Mouse (Mus musculus): ENCODE measurements around the gene Camkmt. TPM values are rescaled to one million over a fixed set of nuclear protein-coding genes. Genes with fewer than 3 reads are reported as not detected.

Camkmt gene
- polyA plus RNA-seq, 1 experiment from 2014 or later, result 19.3 TPM

GRCm38 (mm10) chr17:85096396-85096795 is 6.0 kb downstream of the Camkmt start:
- Histone ChIP-seq H3K4me1 (peaks cover 2% of the 10 kb centered on the region), H3K36me3 (peaks cover 22% of the 10 kb centered on the region), H3K27me3 (no peaks in the 10 kb centered on the region), H3K9ac (replicated peaks) (no peak overlapping the region), H3K27ac (replicated peaks) (no peak overlapping the region), H3K4me2 (replicated peaks) (no peak overlapping the region), H3K9me3 (0 out of 2 replicates have a peak, but pooled peaks cover 6% of the 10 kb centered on the region), H3K4me3 (no peak overlapping the region)
- ATAC-seq (replicated peaks), result no peak
- WGBS, result 95% methylated on average over 3 of the region's 3 CpGs

- ATAC-seq (replicated peaks), result no peak
- 90% methylated on average over 7 of the region's 7 CpGs for WGBS
- no peak overlapping the region for H3K4me3 ChIP-seq
- no peak overlapping the region for H3K9ac ChIP-seq (replicated peaks)
- H3K27ac ChIP-seq (replicated peaks), result no peak overlapping the region
- H3K27me3 ChIP-seq, result no peaks in the 10 kb centered on the region
- no peak overlapping the region for H3K4me2 ChIP-seq (replicated peaks)
- H3K4me1 ChIP-seq, result no peaks in the 10 kb centered on the region
- peaks cover 22% of the 10 kb centered on the region for H3K36me3 ChIP-seq
- H3K9me3 ChIP-seq, result 0 out of 2 replicates have a peak, but pooled peaks cover 6% of the 10 kb centered on the region
These were observed 8.4 kb downstream of the Camkmt start for GRCm38 (mm10) chr17:85098677-85099323.

- no peak for ATAC-seq (replicated peaks)
- Histone ChIP-seq H3K27me3 (no peaks in the 10 kb centered on the region), H3K4me2 (replicated peaks) (no peak overlapping the region), H3K9ac (replicated peaks) (no peak overlapping the region), H3K27ac (replicated peaks) (no peak overlapping the region), H3K36me3 (peaks cover 22% of the 10 kb centered on the region), H3K4me3 (no peak overlapping the region), H3K4me1 (no peaks in the 10 kb centered on the region), H3K9me3 (0 out of 2 replicates have a peak, but pooled peaks cover 6% of the 10 kb centered on the region)
- 91% methylated on average over 3 of the region's 3 CpGs for WGBS
These were observed 9.9 kb downstream of the Camkmt start for GRCm38 (mm10) chr17:85100232-85100631.

- Histone ChIP-seq H3K4me3 (no peak overlapping the region), H3K36me3 (peaks cover 22% of the 10 kb centered on the region), H3K27ac (replicated peaks) (no peak overlapping the region), H3K27me3 (no peaks in the 10 kb centered on the region), H3K4me2 (replicated peaks) (no peak overlapping the region), H3K4me1 (no peaks in the 10 kb centered on the region), H3K9ac (replicated peaks) (no peak overlapping the region), H3K9me3 (0 out of 2 replicates have a peak, but pooled peaks cover 6% of the 10 kb centered on the region)
- 86% methylated on average over 7 of the region's 7 CpGs for WGBS
- ATAC-seq (replicated peaks), result no peak
These were observed 11.4 kb downstream of the Camkmt start for GRCm38 (mm10) chr17:85101751-85102150.

- ATAC-seq (replicated peaks), result no peak
These were observed 13.0 kb downstream of the Camkmt start for GRCm38 (mm10) chr17:85103310-85103709.

GRCm38 (mm10) chr17:85110640-85111039 is 20.3 kb downstream of the Camkmt start:
- no peaks in the 10 kb centered on the region for H3K36me3 ChIP-seq
- H3K9me3 ChIP-seq, result no peaks in the 10 kb centered on the region
- no peak for ATAC-seq (replicated peaks)
- no peaks in the 10 kb centered on the region for H3K4me1 ChIP-seq
- H3K27ac ChIP-seq (replicated peaks), result no peak overlapping the region
- no peak overlapping the region for H3K9ac ChIP-seq (replicated peaks)
- no peaks in the 10 kb centered on the region for H3K27me3 ChIP-seq
- no peak overlapping the region for H3K4me3 ChIP-seq
- 100% methylated on average over 1 of the region's 1 CpGs for WGBS
- H3K4me2 ChIP-seq (replicated peaks), result no peak overlapping the region

More at GRCm38 (mm10) chr17:85103310-85103709, 13.0 kb downstream of the Camkmt start:
- no peaks in the 10 kb centered on the region for H3K4me1 ChIP-seq
- H3K27ac ChIP-seq (replicated peaks), result no peak overlapping the region
- 78% methylated on average over 2 of the region's 2 CpGs for WGBS
- H3K36me3 ChIP-seq, result peaks cover 10% of the 10 kb centered on the region
- no peaks in the 10 kb centered on the region for H3K27me3 ChIP-seq
- 0 out of 2 replicates have a peak, but pooled peaks cover 6% of the 10 kb centered on the region for H3K9me3 ChIP-seq
- H3K4me2 ChIP-seq (replicated peaks), result no peak overlapping the region
- H3K4me3 ChIP-seq, result no peak overlapping the region
- no peak overlapping the region for H3K9ac ChIP-seq (replicated peaks)

- no peak for ATAC-seq (replicated peaks)
- WGBS, result 80% methylated on average over 8 of the region's 8 CpGs
- no peaks in the 10 kb centered on the region for H3K4me1 ChIP-seq
- H3K9me3 ChIP-seq, result no peaks in the 10 kb centered on the region
- no peaks in the 10 kb centered on the region for H3K36me3 ChIP-seq
- H3K4me2 ChIP-seq (replicated peaks), result no peak overlapping the region
- no peak overlapping the region for H3K27ac ChIP-seq (replicated peaks)
- no peaks in the 10 kb centered on the region for H3K27me3 ChIP-seq
- H3K4me3 ChIP-seq, result no peak overlapping the region
- no peak overlapping the region for H3K9ac ChIP-seq (replicated peaks)
These were observed 23.1 kb downstream of the Camkmt start for GRCm38 (mm10) chr17:85113441-85113840.

GRCm38 (mm10) chr17:85116643-85117042 is 26.3 kb downstream of the Camkmt start:
- Histone ChIP-seq H3K9ac (replicated peaks) (no peak overlapping the region), H3K36me3 (no peaks in the 10 kb centered on the region), H3K27ac (replicated peaks) (no peak overlapping the region), H3K4me3 (no peak overlapping the region), H3K27me3 (no peaks in the 10 kb centered on the region), H3K9me3 (no peaks in the 10 kb centered on the region), H3K4me2 (replicated peaks) (no peak overlapping the region), H3K4me1 (no peaks in the 10 kb centered on the region)
- 28% methylated on average over 4 of the region's 4 CpGs for WGBS
- no peak for ATAC-seq (replicated peaks)

- no peaks in the 10 kb centered on the region for H3K27me3 ChIP-seq
- H3K36me3 ChIP-seq, result no peaks in the 10 kb centered on the region
- H3K4me1 ChIP-seq, result no peaks in the 10 kb centered on the region
- H3K4me3 ChIP-seq, result no peak overlapping the region
- H3K4me2 ChIP-seq (replicated peaks), result no peak overlapping the region
- WGBS, result 84% methylated on average over 1 of the region's 1 CpGs
- no peak for ATAC-seq (replicated peaks)
- no peak overlapping the region for H3K27ac ChIP-seq (replicated peaks)
- H3K9ac ChIP-seq (replicated peaks), result no peak overlapping the region
- no peaks in the 10 kb centered on the region for H3K9me3 ChIP-seq
These were observed 48.0 kb downstream of the Camkmt start for GRCm38 (mm10) chr17:85138393-85138792.

- H3K9me3 ChIP-seq, result no peaks in the 10 kb centered on the region
- H3K9ac ChIP-seq (replicated peaks), result no peak overlapping the region
- WGBS, result 80% methylated on average over 3 of the region's 3 CpGs
- H3K27ac ChIP-seq (replicated peaks), result no peak overlapping the region
- no peaks in the 10 kb centered on the region for H3K4me1 ChIP-seq
- no peak overlapping the region for H3K4me3 ChIP-seq
- no peak for ATAC-seq (replicated peaks)
- no peaks in the 10 kb centered on the region for H3K36me3 ChIP-seq
- no peaks in the 10 kb centered on the region for H3K27me3 ChIP-seq
- no peak overlapping the region for H3K4me2 ChIP-seq (replicated peaks)
These were observed 51.3 kb downstream of the Camkmt start for GRCm38 (mm10) chr17:85141621-85142020.

- 22% methylated on average over 5 of the region's 5 CpGs for WGBS
- ATAC-seq (replicated peaks), result no peak
- H3K4me1 ChIP-seq, result no peaks in the 10 kb centered on the region
- H3K9ac ChIP-seq (replicated peaks), result no peak overlapping the region
- H3K27me3 ChIP-seq, result no peaks in the 10 kb centered on the region
- H3K9me3 ChIP-seq, result no peaks in the 10 kb centered on the region
- H3K27ac ChIP-seq (replicated peaks), result no peak overlapping the region
- no peak overlapping the region for H3K4me3 ChIP-seq
- H3K4me2 ChIP-seq (replicated peaks), result no peak overlapping the region
- H3K36me3 ChIP-seq, result no peaks in the 10 kb centered on the region
These were observed 52.3 kb downstream of the Camkmt start for GRCm38 (mm10) chr17:85142495-85143111.

GRCm38 (mm10) chr17:85144141-85144540 is 53.8 kb downstream of the Camkmt start:
- no peak for ATAC-seq (replicated peaks)
- Histone ChIP-seq H3K9ac (replicated peaks) (no peak overlapping the region), H3K27me3 (no peaks in the 10 kb centered on the region), H3K36me3 (no peaks in the 10 kb centered on the region), H3K4me2 (replicated peaks) (no peak overlapping the region), H3K4me3 (no peak overlapping the region), H3K4me1 (0 out of 2 replicates have a peak, but pooled peaks cover under 1% of the 10 kb centered on the region), H3K9me3 (no peaks in the 10 kb centered on the region), H3K27ac (replicated peaks) (no peak overlapping the region)
- 90% methylated on average over 6 of the region's 6 CpGs for WGBS
